Mouse (Mus musculus) adrenal gland, postnatal 10 days (tissue): ENCODE results near the gene Lrrc36. TPM values are rescaled to one million over a fixed set of nuclear protein-coding genes. Genes with fewer than 3 reads are reported as not detected.
A peak's percentile ranks its signal among the peaks of the same experiment; 100 is the strongest.

Experiments
- DNase-seq: peaks from one replicate; pipeline ENCODE4 v3.0.0; 2021; ENCODE audit warnings: mixed read lengths
- total RNA-seq, 2 experiments: library from RNA; stranded (reverse); gene quantifications; 2 replicates each; pipeline ENCODE4 v1.2.3; 2021

Lrrc36 gene
- total RNA-seq, 2 experiments from 2014 or later = 3.3 to 3.8 TPM

DNA sequence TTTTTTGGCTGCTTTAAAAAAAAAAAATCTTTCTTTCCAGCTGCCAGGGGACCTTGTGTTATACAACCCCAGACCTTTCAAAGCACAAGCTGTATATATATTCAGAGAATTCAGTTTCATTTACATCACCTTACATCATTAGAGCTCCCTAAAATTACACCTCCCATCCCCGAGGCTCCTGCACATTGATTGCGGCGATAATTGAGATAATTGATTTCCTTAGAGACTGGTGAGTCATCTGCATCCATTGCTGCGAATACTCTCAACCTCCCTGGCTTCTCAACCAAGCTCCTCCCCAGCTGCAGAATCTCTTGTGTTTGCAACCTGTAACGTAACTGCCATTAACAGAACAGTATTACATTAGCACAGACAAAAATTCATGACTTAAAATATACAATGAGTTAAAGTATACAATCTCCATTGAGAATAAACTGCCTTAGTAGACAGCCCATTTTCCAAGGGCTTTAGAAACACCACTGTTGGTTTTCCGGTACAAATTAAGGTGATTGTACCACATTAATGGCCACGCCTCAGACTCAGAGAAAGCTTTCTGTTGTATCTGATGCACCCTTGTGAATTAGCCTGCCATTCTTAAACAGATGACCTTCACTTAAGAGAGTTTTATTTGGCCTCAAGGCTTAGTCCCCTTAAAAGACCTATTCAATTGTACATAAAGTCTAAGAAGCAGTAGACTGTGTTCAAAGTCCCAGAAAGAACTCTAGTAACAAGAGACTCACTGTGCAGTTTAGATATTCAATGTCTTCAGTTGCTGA is 18.6 kb downstream of the Lrrc36 start:
- DNase-seq = no peak

GRCm38 (mm10) chr8:105433021-105433420 is 19.6 kb downstream of the Lrrc36 start:
- DNase-seq = no peak

GRCm38 (mm10) chr8:105433511-105433910 is 20.1 kb downstream of the Lrrc36 start:
- DNase-seq = no peak

DNA sequence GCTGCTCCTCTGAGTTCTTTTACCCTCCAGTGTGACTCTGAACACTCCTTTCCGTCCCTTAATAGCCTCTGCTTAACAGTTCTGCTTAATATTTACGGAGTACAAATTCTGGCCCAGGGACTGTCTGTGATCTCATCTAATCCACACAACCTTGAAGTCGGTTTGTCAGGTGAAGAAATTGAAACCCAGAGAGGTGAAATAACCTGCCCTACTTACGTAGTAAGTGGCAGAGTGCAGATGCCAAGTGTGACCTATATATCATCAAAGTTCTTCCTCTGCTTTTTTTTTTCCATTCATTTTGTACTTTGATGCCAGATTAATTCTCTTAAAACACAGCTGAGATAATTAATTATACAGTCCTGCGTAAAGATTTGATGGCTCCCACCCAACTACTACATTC is 20.8 kb downstream of the Lrrc36 start:
- no peak for DNase-seq

DNA sequence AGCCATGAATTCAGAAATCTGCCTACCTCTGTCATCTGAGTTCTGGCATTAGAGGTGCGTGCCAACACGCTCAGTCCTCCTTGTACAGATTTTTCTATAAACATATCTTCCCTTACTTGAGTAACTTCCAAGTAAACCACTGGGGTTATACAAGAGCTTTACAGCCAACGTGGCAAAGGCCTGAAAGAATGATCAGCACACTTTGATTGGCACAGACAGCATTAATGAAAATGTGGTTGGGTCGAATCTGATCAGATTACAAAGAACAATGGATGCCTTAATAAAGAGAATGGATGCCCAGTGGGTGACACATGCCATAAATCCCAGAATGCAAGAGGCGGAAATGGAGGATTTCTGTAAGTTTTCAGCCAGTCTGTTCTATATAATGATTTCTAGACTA is 22.8 kb downstream of the Lrrc36 start:
- DNase-seq = no peak

- DNase-seq = no peak
These were observed 23.8 kb downstream of the Lrrc36 start for GRCm38 (mm10) chr8:105437078-105437748.

- DNase-seq = peak; percentile 63
These were observed 25.5 kb downstream of the Lrrc36 start for GRCm38 (mm10) chr8:105438865-105439264.

DNA sequence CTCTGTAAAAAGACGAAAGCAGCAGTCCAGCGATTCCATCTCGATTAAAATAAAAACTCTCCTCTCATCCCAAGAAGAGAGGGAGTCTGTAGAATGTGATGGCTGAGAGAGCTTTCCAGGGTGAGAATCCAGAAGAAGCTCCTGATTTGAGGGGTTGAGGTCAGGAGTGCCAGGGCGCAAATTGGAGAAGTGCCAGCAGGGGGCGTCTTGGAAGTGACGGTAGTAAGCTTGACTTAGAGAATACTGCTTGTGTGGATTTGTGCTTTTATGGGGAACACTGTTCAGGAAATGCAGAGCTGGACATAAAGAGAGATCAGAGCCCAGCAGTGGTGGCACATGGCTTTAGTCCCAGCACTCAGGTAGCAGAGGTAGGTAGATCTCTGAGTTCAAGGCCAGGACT is 28.1 kb downstream of the Lrrc36 start:
- peak; percentile 66 for DNase-seq

- DNase-seq = no peak
These were observed 29.3 kb downstream of the Lrrc36 start for GRCm38 (mm10) chr8:105442661-105443060.

DNA sequence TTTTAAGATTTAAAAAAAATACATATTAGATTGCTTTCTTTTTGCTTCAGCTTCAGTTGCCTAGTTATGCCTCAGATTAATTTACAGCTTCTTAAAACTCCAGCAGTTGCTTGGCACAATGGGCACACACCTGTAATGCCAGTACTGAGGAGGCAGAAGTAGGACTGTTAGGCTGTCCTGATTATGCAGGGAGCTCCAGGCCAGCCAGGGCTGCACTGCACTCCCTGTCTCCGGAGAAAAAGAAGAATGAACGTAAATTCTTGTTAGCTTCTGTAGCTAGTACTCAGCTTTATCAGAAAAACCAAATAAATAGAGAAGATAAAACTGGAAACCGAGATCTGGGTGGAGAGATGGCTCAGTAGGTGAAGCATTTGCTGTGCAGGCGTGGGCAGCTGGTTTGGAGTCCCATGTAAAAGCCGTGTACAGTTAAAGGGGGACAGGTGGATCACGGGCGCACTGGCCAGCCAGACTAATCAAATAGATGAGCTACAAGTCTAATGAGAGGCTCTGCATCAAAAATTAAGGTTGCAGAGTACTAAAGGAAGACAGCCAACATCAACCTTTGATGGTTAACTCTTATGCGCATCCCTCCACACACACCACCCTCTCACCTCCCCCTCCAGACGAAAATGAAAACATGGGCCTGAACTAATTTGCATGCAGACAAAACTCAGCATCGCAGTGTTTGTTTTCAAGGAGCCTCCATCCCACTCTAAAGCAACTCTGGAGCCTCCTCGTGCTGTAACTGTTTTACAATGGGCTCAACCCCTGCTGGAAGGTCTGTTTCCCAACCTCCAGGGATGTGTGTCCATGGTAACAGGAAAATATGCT is 32.1 kb downstream of the Lrrc36 start:
- DNase-seq = no peak

DNA sequence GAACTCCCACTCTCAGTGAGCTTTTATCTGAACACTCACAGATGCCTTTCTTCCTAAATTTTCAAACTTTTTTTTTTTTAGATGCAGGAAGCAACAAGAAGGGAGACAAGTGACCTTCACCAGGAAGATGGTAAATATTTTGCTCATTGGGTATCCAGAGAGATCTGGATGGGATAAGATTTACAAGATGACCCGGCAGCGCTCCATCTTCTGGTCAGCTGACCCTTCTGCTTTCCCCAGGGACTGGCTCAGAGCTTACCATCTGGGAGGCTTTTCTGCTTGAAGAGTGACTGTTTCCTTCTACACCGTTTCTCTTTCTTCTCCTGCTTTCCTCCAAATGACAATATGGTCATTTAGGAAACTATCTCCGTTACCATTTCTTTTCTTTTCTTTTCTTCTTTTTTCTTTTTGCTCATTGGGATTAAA is 32.8 kb downstream of the Lrrc36 start:
- DNase-seq = no peak

DNA sequence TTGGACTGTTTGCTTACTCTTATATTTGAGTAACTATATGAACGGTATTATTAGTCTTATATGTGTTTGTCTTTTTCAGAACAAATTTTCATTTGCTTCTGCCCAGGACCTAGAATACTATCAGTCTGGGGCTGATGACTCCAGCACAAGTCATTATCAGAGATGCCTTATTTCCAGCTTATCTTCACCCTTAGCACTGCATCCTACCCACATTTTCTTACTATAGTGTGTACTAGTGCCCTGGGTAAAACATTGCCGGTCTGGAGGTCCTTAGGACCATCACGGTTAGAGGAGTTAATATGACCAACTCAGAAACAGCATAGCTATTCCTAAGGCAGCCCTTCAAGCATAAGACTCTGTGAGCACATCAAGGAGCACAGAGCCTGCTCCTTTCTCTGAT is 34.8 kb downstream of the Lrrc36 start:
- no peak for DNase-seq

GRCm38 (mm10) chr8:105448596-105448995 is 35.2 kb downstream of the Lrrc36 start:
- DNase-seq = no peak

- no peak for DNase-seq
These were observed 37.6 kb downstream of the Lrrc36 start for GRCm38 (mm10) chr8:105450977-105451376.

GRCm38 (mm10) chr8:105451903-105452603 is 38.7 kb downstream of the Lrrc36 start:
- peak; percentile 62 for DNase-seq

GRCm38 (mm10) chr8:105453296-105453695 is 39.9 kb downstream of the Lrrc36 start:
- no peak for DNase-seq

- DNase-seq = peak; percentile 32
These were observed 40.7 kb downstream of the Lrrc36 start for GRCm38 (mm10) chr8:105454088-105454487.

DNA sequence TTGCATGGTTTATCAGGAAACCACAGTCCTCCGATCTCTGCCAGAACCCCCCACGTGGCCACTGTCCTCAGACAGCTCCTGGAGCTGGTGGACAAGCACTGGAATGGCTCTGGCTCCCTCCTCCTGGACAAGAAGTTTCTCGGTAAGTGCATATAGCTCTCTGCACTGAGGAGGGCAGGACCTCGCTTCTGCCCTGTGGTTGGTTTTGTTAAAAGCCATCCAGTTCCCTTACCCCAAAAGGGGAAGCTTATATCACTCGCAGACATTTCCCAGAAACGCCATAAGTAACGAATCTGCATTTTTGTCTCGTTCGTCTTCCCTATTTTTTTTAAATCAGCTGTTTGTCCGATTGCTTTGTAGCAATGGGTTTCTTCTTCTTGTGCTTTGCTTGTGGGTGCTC is 41.8 kb downstream of the Lrrc36 start:
- no peak for DNase-seq

- DNase-seq = no peak
These were observed 47.9 kb downstream of the Lrrc36 start for GRCm38 (mm10) chr8:105461085-105461803.

- peak; percentile 42 for DNase-seq
These were observed 51.2 kb downstream of the Lrrc36 start for GRCm38 (mm10) chr8:105464595-105464994.

GRCm38 (mm10) chr8:105466246-105466645 is 52.9 kb downstream of the Lrrc36 start:
- no peak for DNase-seq
